Mouse (Mus musculus): Measurements from ENCODE around the gene Sspo. TPM values are rescaled to one million over a fixed set of nuclear protein-coding genes. Genes with fewer than 3 reads are reported as not detected.
A peak's percentile ranks its signal among the peaks of the same experiment; 100 is the strongest.

Sspo gene
- total and polyA plus RNA-seq, 2 experiments from 2014 or later, result 0.10 to 0.73 TPM

GRCm38 (mm10) chr6:48542631-48543030, 94.6 kb downstream of the Sspo start:
- no peak overlapping the region for H3K27ac ChIP-seq
- H3K4me1 ChIP-seq (ENCODE audit: insufficient read depth, low read length), result peaks cover 6% of the 10 kb centered on the region
- 88% methylated on average over 3 of the region's 3 CpGs for WGBS
- no peak for ATAC-seq
- DNase-seq (ENCODE audit: low spot score), result no peak
- no peak overlapping the region for H3K9ac ChIP-seq (replicated peaks; ENCODE audit: low read length)
- no peak for TF ChIP-seq CTCF (IDR thresholded peaks at IDR 0.05; ENCODE audit: low read depth)
- no peak overlapping the region for H3K4me3 ChIP-seq (ENCODE audit: low read length)
- peaks cover 14% of the 10 kb centered on the region; the same call in 1 of the 2 replicates for H3K36me3 ChIP-seq (ENCODE audit: insufficient read depth, low read length)
- H3K27me3 ChIP-seq (ENCODE audit: insufficient read depth, low read length), result no peaks in the 10 kb centered on the region
- H3K9me3 ChIP-seq (ENCODE audit: low read length), result no peaks in the 10 kb centered on the region
- no peak overlapping the region for H3K4me2 ChIP-seq (ENCODE audit: low read depth, low read length)

- H3K9ac ChIP-seq (replicated peaks; ENCODE audit: low read length), result no peak overlapping the region
- no peak for TF ChIP-seq CTCF (IDR thresholded peaks at IDR 0.05; ENCODE audit: low read depth)
- ATAC-seq (no peak), DNase-seq (ENCODE audit: low spot score) (no peak)
- H3K27me3 ChIP-seq (ENCODE audit: insufficient read depth, low read length), result no peaks in the 10 kb centered on the region
- peaks cover 14% of the 10 kb centered on the region; the same call in 1 of the 2 replicates for H3K36me3 ChIP-seq (ENCODE audit: insufficient read depth, low read length)
- H3K4me2 ChIP-seq (ENCODE audit: low read depth, low read length), result no peak overlapping the region
- H3K4me1 ChIP-seq (ENCODE audit: insufficient read depth, low read length), result no peaks in the 10 kb centered on the region
- WGBS, result 74% methylated on average over 5 of the region's 5 CpGs
- H3K9me3 ChIP-seq (ENCODE audit: low read length), result no peaks in the 10 kb centered on the region
- no peak overlapping the region for H3K4me3 ChIP-seq (ENCODE audit: low read length)
- H3K27ac ChIP-seq, result no peak overlapping the region
Observed at GRCm38 (mm10) chr6:48545251-48545650, 97.2 kb downstream of the Sspo start.

- Histone ChIP-seq H3K9me3 (ENCODE audit: low read length) (no peaks in the 10 kb centered on the region), H3K27ac (no peak overlapping the region), H3K36me3 (ENCODE audit: insufficient read depth, low read length) (peaks cover 5% of the 10 kb centered on the region; the same call in 1 of the 2 replicates), H3K4me3 (ENCODE audit: low read length) (no peak overlapping the region), H3K4me2 (ENCODE audit: low read depth, low read length) (no peak overlapping the region), H3K27me3 (ENCODE audit: insufficient read depth, low read length) (no peaks in the 10 kb centered on the region), H3K4me1 (ENCODE audit: insufficient read depth, low read length) (no peaks in the 10 kb centered on the region), H3K9ac (replicated peaks; ENCODE audit: low read length) (no peak overlapping the region)
- peak; percentile 87 for TF ChIP-seq CTCF (IDR thresholded peaks at IDR 0.05; ENCODE audit: low read depth)
- 41% methylated on average over 1 of the region's 1 CpGs for WGBS
- DNase-seq (ENCODE audit: low spot score) (peak; percentile 68), ATAC-seq (no peak)
Observed at GRCm38 (mm10) chr6:48546271-48546670, 98.2 kb downstream of the Sspo start.

GRCm38 (mm10) chr6:48546858-48547257, 98.8 kb downstream of the Sspo start:
- no peak for DNase-seq (ENCODE audit: low spot score)
- Histone ChIP-seq H3K36me3 (ENCODE audit: insufficient read depth, low read length) (no peaks in the 10 kb centered on the region), H3K27me3 (ENCODE audit: insufficient read depth, low read length) (no peaks in the 10 kb centered on the region), H3K27ac (no peak overlapping the region), H3K4me2 (ENCODE audit: low read depth, low read length) (no peak overlapping the region), H3K4me1 (ENCODE audit: insufficient read depth, low read length) (no peaks in the 10 kb centered on the region), H3K4me3 (ENCODE audit: low read length) (no peak overlapping the region), H3K9ac (replicated peaks; ENCODE audit: low read length) (no peak overlapping the region), H3K9me3 (ENCODE audit: low read length) (no peaks in the 10 kb centered on the region)
- no peak for TF ChIP-seq CTCF (IDR thresholded peaks at IDR 0.05; ENCODE audit: low read depth)
- WGBS, result 63% methylated on average over 4 of the region's 4 CpGs
- ATAC-seq, result no peak

GRCm38 (mm10) chr6:48548314-48548713, 100.3 kb downstream of the Sspo start:
- Histone ChIP-seq H3K4me1 (ENCODE audit: insufficient read depth, low read length) (no peaks in the 10 kb centered on the region), H3K4me2 (ENCODE audit: low read depth, low read length) (no peak overlapping the region), H3K27ac (no peak overlapping the region), H3K27me3 (ENCODE audit: insufficient read depth, low read length) (no peaks in the 10 kb centered on the region), H3K9ac (replicated peaks; ENCODE audit: low read length) (no peak overlapping the region), H3K9me3 (ENCODE audit: low read length) (no peaks in the 10 kb centered on the region), H3K36me3 (ENCODE audit: insufficient read depth, low read length) (no peaks in the 10 kb centered on the region), H3K4me3 (ENCODE audit: low read length) (no peak overlapping the region)
- no peak for DNase-seq (ENCODE audit: low spot score)
- 91% methylated on average over 6 of the region's 6 CpGs for WGBS
- no peak for ATAC-seq
- no peak for TF ChIP-seq CTCF (IDR thresholded peaks at IDR 0.05; ENCODE audit: low read depth)

Small RNA genes lying within 50 kb of the gene (microRNA-seq; reads per million reads assigned to microRNA genes)
- 0 reads per million in 2 experiments for gene Gm24325

Other genes with a start within 250 kb of the Sspo start
- gene Krba1, start 52.6 kb upstream of the Sspo start, total RNA-seq (2014; rRNA removed), result 38.4 and 49.8 TPM in 2 replicates
- 19.1 and 20.5 TPM in 2 replicates for gene Krba1, start 52.6 kb upstream of the Sspo start, polyA plus RNA-seq (2015; fragmentation: Nextera tagmentation; extraction: Ambion mirVana)
- gene Zfp467, start 2.4 kb upstream of the Sspo start, total RNA-seq (2014; rRNA removed), result 27.5 and 61.1 TPM in 2 replicates
- gene Zfp467, start 2.4 kb upstream of the Sspo start, polyA plus RNA-seq (2015; fragmentation: Nextera tagmentation; extraction: Ambion mirVana), result 39.1 and 39.4 TPM in 2 replicates
- gene Atp6v0e2, start 89.4 kb downstream of the Sspo start, total RNA-seq (2014; rRNA removed), result 407 and 443 TPM in 2 replicates
- 446 and 455 TPM in 2 replicates for gene Atp6v0e2, start 89.4 kb downstream of the Sspo start, polyA plus RNA-seq (2015; fragmentation: Nextera tagmentation; extraction: Ambion mirVana)
- gene Lrrc61, start 106.6 kb downstream of the Sspo start, total RNA-seq (2014; rRNA removed), result 32.0 and 50.1 TPM in 2 replicates
- gene Lrrc61, start 106.6 kb downstream of the Sspo start, polyA plus RNA-seq (2015; fragmentation: Nextera tagmentation; extraction: Ambion mirVana), result 14.2 and 15.7 TPM in 2 replicates
- 2.7 and 4.3 TPM in 2 replicates for gene Rarres2, start 124.6 kb downstream of the Sspo start, total RNA-seq (2014; rRNA removed)
- 10.0 and 10.4 TPM in 2 replicates for gene Rarres2, start 124.6 kb downstream of the Sspo start, polyA plus RNA-seq (2015; fragmentation: Nextera tagmentation; extraction: Ambion mirVana)
- gene Gm45021, start 141.4 kb downstream of the Sspo start, total RNA-seq (2014; rRNA removed), result not detected in 2 replicates
- gene Gm45021, start 141.4 kb downstream of the Sspo start, polyA plus RNA-seq (2015; fragmentation: Nextera tagmentation; extraction: Ambion mirVana), result not detected in 2 replicates
- gene Repin1, start 145.7 kb downstream of the Sspo start, total RNA-seq (2014; rRNA removed), result 83.1 and 86.9 TPM in 2 replicates
- 40.6 and 41.2 TPM in 2 replicates for gene Repin1, start 145.7 kb downstream of the Sspo start, polyA plus RNA-seq (2015; fragmentation: Nextera tagmentation; extraction: Ambion mirVana)
- gene Gm44965, start 145.7 kb downstream of the Sspo start, total RNA-seq (2014; rRNA removed), result not detected in 2 replicates
- gene Gm44965, start 145.7 kb downstream of the Sspo start, polyA plus RNA-seq (2015; fragmentation: Nextera tagmentation; extraction: Ambion mirVana), result 0.54 TPM in 1 of 2 replicates, not detected in the other
- gene Zfp775, start 153.8 kb downstream of the Sspo start, total RNA-seq (2014; rRNA removed), result 11.6 and 13.5 TPM in 2 replicates
- 7.2 and 8.8 TPM in 2 replicates for gene Zfp775, start 153.8 kb downstream of the Sspo start, polyA plus RNA-seq (2015; fragmentation: Nextera tagmentation; extraction: Ambion mirVana)
- 53.3 and 54.9 TPM in 2 replicates for gene AI854703, start 178.5 kb downstream of the Sspo start, total RNA-seq (2014; rRNA removed)
- gene AI854703, start 178.5 kb downstream of the Sspo start, polyA plus RNA-seq (2015; fragmentation: Nextera tagmentation; extraction: Ambion mirVana), result 29.3 and 30.2 TPM in 2 replicates
- gene Gimap8, start 199.0 kb downstream of the Sspo start, total RNA-seq (2014; rRNA removed), result 0.72 and 1.3 TPM in 2 replicates
- 0.40 and 0.49 TPM in 2 replicates for gene Gimap8, start 199.0 kb downstream of the Sspo start, polyA plus RNA-seq (2015; fragmentation: Nextera tagmentation; extraction: Ambion mirVana)
- gene Gimap9, start 227.9 kb downstream of the Sspo start, total RNA-seq (2014; rRNA removed), result 2.1 and 2.4 TPM in 2 replicates
- gene Gimap9, start 227.9 kb downstream of the Sspo start, polyA plus RNA-seq (2015; fragmentation: Nextera tagmentation; extraction: Ambion mirVana), result 1.2 and 2.0 TPM in 2 replicates
- gene Gimap4, start 236.3 kb downstream of the Sspo start, total RNA-seq (2014; rRNA removed), result 0.78 and 1.6 TPM in 2 replicates
- 0.56 and 0.66 TPM in 2 replicates for gene Gimap4, start 236.3 kb downstream of the Sspo start, polyA plus RNA-seq (2015; fragmentation: Nextera tagmentation; extraction: Ambion mirVana)

Measured in hindbrain, postnatal 0 days (tissue).